Mouse (Mus musculus): ENCODE results near the gene Cpa1.
A peak's percentile ranks its signal among the peaks of the same experiment; 100 is the strongest.

The Cpa1 gene

DNA sequence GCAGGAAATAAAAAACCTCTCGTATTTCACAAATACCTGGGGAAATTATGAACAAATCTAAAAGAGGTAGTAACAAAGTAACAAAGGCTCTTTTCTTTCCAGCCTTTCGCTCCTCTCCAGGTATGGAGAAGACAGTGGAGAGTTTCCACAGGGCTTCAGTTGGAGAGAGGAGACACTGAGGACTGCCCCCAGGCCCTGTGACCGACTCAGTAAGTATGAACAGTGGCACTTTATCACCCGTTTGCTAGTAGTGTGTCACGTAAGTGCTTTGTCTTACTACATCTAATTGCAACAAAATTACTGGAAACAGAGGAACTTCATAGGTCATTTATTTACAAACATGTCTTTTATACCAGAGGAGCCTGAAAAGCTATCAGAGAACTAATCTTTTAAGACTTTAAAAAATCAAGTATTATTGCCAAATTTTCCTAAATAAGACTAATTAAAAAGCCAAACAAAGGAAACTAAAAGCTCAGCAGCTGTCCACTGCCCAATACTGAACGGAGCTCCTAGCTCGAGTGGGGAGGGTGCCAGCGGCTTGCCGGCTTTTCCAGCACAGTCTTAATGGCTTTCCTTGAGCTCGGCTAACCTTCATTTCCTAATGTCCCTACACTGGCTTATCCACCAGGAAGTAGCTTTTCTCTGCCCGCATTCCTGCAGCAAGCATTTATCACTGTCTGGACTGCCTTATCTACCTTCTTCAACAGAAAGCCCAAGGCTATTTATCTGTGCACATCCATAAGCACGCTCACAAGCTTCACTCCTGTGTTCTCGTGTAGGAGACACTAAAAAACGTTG lies 34.9 kb downstream of the Cpa1 start:
- no peak for DNase-seq (ENCODE audit: low spot score in 2 of 2)

DNA sequence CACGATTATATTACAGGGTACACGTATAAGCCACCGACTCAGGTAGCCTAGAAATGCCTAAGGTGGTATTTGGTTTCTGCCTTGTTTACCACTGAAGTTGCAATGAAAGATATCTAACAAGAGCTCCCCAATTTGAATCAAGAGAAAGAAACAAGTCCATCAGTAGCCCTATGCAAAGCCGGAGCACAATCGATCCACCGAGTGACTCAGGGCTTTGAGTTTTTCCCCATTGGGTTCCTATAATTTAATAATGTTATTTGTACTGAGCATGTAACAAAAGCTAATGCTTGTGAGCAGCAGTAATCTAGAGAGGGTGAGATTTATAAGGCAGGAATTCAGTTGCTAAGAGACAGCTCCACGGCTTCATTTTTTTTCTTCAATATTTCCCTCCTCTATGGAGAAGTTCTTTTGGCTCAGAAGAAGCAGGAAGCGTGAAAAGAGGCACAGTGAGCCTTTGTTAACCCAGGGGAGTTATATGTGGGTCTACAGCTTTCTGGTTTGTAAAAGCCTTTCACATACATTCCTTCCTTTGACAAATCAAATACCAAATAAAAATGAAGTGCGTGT lies 35.8 kb downstream of the Cpa1 start:
- DNase-seq (ENCODE audit: low spot score in 2 of 2): no peak

- DNase-seq (ENCODE audit: low spot score in 2 of 2): peak in 1 of 2 experiments; percentile 22
These were observed 36.3 kb downstream of the Cpa1 start for GRCm38 (mm10) chr6:30675281-30675771.

- no peak for DNase-seq (ENCODE audit: low spot score in 2 of 2)
These were observed 37.5 kb downstream of the Cpa1 start for GRCm38 (mm10) chr6:30676506-30676905.

DNA sequence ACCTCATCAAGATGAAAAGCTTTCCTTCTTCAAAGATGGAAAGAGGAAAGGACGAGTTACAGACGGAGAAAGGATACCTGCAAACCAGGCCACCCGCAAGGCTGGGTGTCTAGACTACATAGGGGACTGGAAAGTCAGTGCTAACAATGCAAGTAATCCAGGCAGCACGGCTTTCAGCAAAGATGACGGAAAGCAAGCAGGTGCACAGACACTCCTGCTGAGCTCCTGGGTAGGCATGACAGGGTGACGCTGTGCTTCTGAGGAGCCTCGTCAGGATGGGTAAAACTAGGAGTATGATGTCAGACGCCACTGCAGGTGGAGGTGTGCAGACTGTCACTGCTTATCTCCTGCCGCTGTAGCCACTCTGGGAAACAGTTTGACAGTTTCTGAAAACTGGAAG lies 38.6 kb downstream of the Cpa1 start:
- DNase-seq (ENCODE audit: low spot score in 2 of 2): no peak

- no peak for DNase-seq (ENCODE audit: low spot score in 2 of 2)
These were observed 39.5 kb downstream of the Cpa1 start for GRCm38 (mm10) chr6:30678482-30678881.

GRCm38 (mm10) chr6:30679567-30679966 lies 40.5 kb downstream of the Cpa1 start:
- no peak for DNase-seq (ENCODE audit: low spot score in 2 of 2)

GRCm38 (mm10) chr6:30680442-30680841 lies 41.4 kb downstream of the Cpa1 start:
- DNase-seq (ENCODE audit: low spot score in 2 of 2): no peak

DNA sequence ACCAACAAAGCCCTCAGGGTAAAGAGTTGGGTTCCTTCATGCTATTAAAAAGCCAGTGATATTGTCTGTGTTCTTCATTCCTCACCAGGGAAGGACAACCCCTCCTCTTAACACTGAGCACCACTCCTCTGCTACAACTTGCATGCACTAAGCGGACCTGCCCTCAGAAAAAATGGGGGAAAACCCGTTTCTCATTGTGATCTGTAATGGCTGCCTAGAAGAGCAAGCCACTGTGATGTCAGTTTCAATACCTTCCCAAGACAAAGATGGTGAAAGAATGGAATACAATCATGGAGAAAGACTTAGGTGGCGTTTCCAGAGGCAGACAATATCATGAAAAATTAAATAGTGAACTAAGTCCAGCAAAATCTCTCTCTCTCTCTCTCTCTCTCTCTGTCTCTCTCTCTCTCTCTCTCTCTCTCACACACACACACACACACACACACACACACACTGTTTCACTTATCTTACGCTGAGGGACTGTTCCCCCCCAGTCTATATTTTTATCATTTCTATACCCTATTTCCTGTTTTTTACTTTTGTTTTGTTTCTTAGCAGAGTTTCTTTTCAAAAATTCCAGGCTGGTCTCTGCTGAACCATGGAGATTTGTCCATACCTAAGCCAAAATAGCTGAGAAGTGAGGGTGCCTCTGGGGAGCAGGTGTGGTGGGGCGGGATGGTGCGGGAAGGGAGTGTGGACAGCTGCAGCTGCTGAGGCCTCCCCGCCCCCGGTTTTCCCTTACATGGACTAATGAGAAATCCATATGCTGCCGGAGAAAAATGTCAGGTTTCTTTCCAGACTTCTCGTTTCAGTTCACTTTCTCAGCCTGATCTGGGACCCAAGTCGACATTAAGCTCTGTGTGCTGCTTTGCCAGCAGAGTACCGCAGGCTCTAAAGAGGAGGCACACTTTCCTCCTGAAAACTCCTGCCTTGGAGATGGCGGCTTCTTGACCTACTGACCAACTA lies 43.2 kb downstream of the Cpa1 start:
- no peak for DNase-seq (ENCODE audit: low spot score in 2 of 2)

DNA sequence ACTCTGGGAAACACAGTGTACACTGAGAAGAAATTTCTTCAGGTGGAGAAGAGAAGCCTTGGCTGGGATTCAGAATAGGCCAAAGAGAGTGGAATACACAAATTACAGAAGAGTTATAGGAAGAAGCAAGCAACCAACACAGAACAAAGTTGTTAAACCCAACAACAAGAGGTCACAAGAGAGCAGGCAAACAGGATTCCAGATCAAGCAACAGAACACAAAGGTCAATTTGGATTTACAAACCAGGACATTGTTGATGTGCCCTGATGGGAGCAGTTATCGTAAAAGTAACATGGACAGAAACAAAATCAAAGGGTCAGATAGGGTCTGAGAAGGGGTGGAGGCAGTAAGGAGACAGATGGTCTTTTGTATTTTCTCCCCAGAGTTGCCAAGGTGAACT lies 45.6 kb downstream of the Cpa1 start:
- DNase-seq (ENCODE audit: low spot score in 2 of 2): no peak

DNA sequence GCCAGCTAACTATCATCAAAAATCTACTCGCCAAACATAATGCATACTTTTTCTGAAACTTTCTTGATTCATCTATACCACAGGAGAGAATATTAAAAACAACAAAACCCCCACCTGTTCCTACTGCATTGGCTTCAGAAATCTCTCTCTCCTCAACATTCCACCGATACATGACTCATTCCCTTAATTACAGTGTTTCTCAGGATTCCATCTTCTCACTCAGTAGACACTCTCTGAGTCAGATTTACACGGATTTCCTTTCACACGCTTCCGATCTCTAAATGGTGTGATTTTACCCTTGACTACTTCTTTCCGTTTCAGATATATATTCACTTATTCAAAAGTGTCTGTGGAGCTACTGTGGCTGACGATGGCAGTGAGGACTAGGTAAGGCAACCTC lies 48.2 kb downstream of the Cpa1 start:
- DNase-seq (ENCODE audit: low spot score in 2 of 2): no peak

- DNase-seq (ENCODE audit: low spot score in 2 of 2): no peak
These were observed 53.8 kb downstream of the Cpa1 start for GRCm38 (mm10) chr6:30692826-30693225.

DNA sequence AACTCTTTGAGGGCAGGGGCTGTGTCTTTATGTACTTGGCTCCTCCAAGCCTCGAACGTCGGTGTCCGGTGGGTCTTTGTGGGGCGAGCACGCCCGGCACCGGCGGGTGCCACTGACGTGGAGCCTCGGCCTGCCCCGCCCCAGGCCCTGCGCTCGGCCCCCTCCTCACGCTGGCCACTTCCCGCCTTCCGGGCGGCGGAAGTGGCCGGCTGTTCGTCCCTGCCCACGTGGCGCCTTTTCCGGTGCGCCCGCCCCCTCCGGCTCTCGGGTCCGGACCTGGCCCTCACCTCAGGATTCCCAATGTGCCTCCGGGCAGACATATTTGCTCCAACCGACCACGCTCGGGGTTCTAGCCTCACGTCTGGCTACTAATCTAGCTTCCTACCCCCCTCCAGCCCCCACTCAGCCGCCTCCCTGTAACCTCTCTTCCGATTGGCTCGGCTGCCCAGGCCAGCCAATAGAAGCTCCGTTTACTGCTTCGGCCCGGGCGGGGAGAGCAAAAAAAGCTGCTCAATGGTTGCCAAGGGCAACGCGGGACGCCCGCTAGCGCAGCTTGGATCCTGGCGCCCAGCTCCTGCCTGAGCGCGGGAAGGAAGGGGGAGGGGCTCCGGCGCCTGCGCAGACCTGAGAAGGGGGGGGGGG lies 54.5 kb downstream of the Cpa1 start, which contains the start of gene Cep41:
Gene Cep41, minus strand, starts transcription at position 400 of the 642 bp plus-strand sequence.
- DNase-seq (ENCODE audit: low spot score in 2 of 2): peak; percentile 95 to 97

- no peak for DNase-seq (ENCODE audit: low spot score in 2 of 2)
These were observed 55.2 kb downstream of the Cpa1 start for GRCm38 (mm10) chr6:30694209-30694608.

Data from frontal cortex, postnatal 10 days (tissue).